Mouse (Mus musculus) MEL (cell line): ENCODE data around the gene Stk40. TPM values are rescaled to one million over a fixed set of nuclear protein-coding genes. Genes with fewer than 3 reads are reported as not detected.

Experiments used
- DNase-seq: peaks from one replicate; pipeline ENCODE4 v3.0.0; 2011; ENCODE audit warnings: low read depth, low spot score
- H3K27ac ChIP-seq: 2 replicates; pipeline ENCODE4 v1.5.1; 2012; ENCODE audit warnings: low read depth, mild to moderate bottlenecking, control low read depth, low read length, moderate library complexity; ENCODE audit not compliant: control insufficient read depth
- H3K27me3 ChIP-seq, 2 experiments: fragments of 150-350 bp in 1 of 2; sonication (generic) in 1 of 2; 2 replicates each; pipeline ENCODE4 v1.6.1; 2012; ENCODE audit warnings: low read length in 2 of 2, mild to moderate bottlenecking in 2 of 2, improper control_type of control experiment in 1 of 2, moderate library complexity in 1 of 2; ENCODE audit not compliant: insufficient read depth in 2 of 2, control insufficient read depth in 1 of 2
- H3K36me3 ChIP-seq, 2 experiments: 2 replicates each; pipeline ENCODE4 v1.6.1; 2012 to 2014; ENCODE audit warnings: low read length in 2 of 2, improper control_type of control experiment in 1 of 2, inconsistent platforms in 1 of 2, mild to moderate bottlenecking in 1 of 2; ENCODE audit not compliant: insufficient read depth in 2 of 2, control insufficient read depth in 1 of 2
- H3K4me1 ChIP-seq, 2 experiments: fragments of 150-350 bp in 1 of 2; sonication (generic) in 1 of 2; 2 replicates each; pipeline ENCODE4 v1.6.1; 2012; ENCODE audit warnings: low read length in 2 of 2, improper control_type of control experiment in 1 of 2, mild to moderate bottlenecking in 1 of 2; ENCODE audit not compliant: insufficient read depth in 2 of 2, control insufficient read depth in 1 of 2
- H3K4me3 ChIP-seq, 2 experiments: fragments of 150-350 bp in 1 of 2; sonication (generic) in 1 of 2; 2 replicates each; pipeline ENCODE4 v1.5.1; 2012; ENCODE audit warnings: low read depth in 2 of 2, low read length in 2 of 2, mild to moderate bottlenecking in 2 of 2, moderate library complexity in 2 of 2, control low read depth in 1 of 2, improper control_type of control experiment in 1 of 2; ENCODE audit not compliant: control insufficient read depth in 1 of 2, insufficient read depth in 1 of 2
- H3K79me2 ChIP-seq: 2 replicates; pipeline ENCODE4 v1.6.1; 2012; ENCODE audit warnings: mild to moderate bottlenecking, low read length, moderate library complexity; ENCODE audit not compliant: control insufficient read depth, poor library complexity, insufficient read depth
- H3K9ac ChIP-seq: 2 replicates; pipeline ENCODE4 v1.6.1; 2012; ENCODE audit warnings: low read depth, mild to moderate bottlenecking, control low read depth, low read length, moderate library complexity; ENCODE audit not compliant: control insufficient read depth, poor library complexity, severe bottlenecking
- H3K9me3 ChIP-seq: fragments of 150-350 bp; sonication (generic); replicated peaks from 2 replicates; pipeline ENCODE4 v1.6.1; 2012; ENCODE audit warnings: mild to moderate bottlenecking, low read length, improper control_type of control experiment, moderate library complexity; ENCODE audit not compliant: insufficient read depth
- BHLHE40 ChIP-seq: IDR thresholded peaks from 2 replicates; pipeline ENCODE4 v1.6.1; 2012; ENCODE audit warnings: low read depth, mild to moderate bottlenecking, inconsistent platforms, low read length, improper control_type of control experiment, borderline replicate concordance
- CHD2 ChIP-seq: IDR thresholded peaks from 2 replicates; pipeline ENCODE4 v1.6.1; 2011; ENCODE audit warnings: low read length, improper control_type of control experiment
- E2F4 ChIP-seq: IDR thresholded peaks from 2 replicates; pipeline ENCODE4 v1.6.1; 2011; ENCODE audit warnings: low read depth, low read length, improper control_type of control experiment, borderline replicate concordance
- EP300 ChIP-seq, 2 experiments: IDR thresholded peaks; 2 replicates each; pipeline ENCODE4 v1.6.1; 2011; ENCODE audit warnings: improper control_type of control experiment in 2 of 2, low read length in 2 of 2, low read depth in 1 of 2, mild to moderate bottlenecking in 1 of 2
- ETS1 ChIP-seq: IDR thresholded peaks from 2 replicates; pipeline ENCODE4 v1.6.1; 2012; ENCODE audit warnings: low read depth, mild to moderate bottlenecking, inconsistent platforms, low read length, improper control_type of control experiment, moderate library complexity
- GABPA ChIP-seq: IDR thresholded peaks from 2 replicates; pipeline ENCODE4 v1.6.1; 2012; ENCODE audit warnings: low read depth, mild to moderate bottlenecking, inconsistent platforms, low read length, improper control_type of control experiment, moderate library complexity
- GATA1 ChIP-seq: IDR thresholded peaks from 2 replicates; pipeline ENCODE4 v1.6.1; 2011; ENCODE audit warnings: low read depth, low read length, improper control_type of control experiment
- HCFC1 ChIP-seq: IDR thresholded peaks from 2 replicates; pipeline ENCODE4 v1.6.1; 2012; ENCODE audit warnings: low read depth, mild to moderate bottlenecking, inconsistent platforms, low read length, improper control_type of control experiment, moderate library complexity
- JUND ChIP-seq: IDR thresholded peaks from 2 replicates; pipeline ENCODE4 v1.6.1; 2011; ENCODE audit warnings: low read depth, mild to moderate bottlenecking, improper control_type of control experiment, low read length
- KAT2A ChIP-seq: conservative IDR thresholded peaks from 2 replicates; pipeline ENCODE4 v1.6.1; 2012; ENCODE audit warnings: low read depth, low read length, improper control_type of control experiment, inconsistent platforms
- MXI1 ChIP-seq: IDR thresholded peaks from 2 replicates; pipeline ENCODE4 v1.6.1; 2011; ENCODE audit warnings: mild to moderate bottlenecking, low read depth, low read length, improper control_type of control experiment
- MYC ChIP-seq: IDR thresholded peaks from 2 replicates; pipeline ENCODE4 v1.6.1; 2011; ENCODE audit warnings: low read depth, mild to moderate bottlenecking, low read length, improper control_type of control experiment, moderate library complexity
- NRF1 ChIP-seq: IDR thresholded peaks from 2 replicates; pipeline ENCODE4 v1.6.1; 2014; ENCODE audit warnings: low read depth, mild to moderate bottlenecking, inconsistent platforms, low read length, improper control_type of control experiment, moderate library complexity; ENCODE audit not compliant: poor library complexity, insufficient read depth, severe bottlenecking
- POLR2A ChIP-seq, 2 experiments: IDR thresholded peaks; 2 replicates each; pipeline ENCODE4 v1.6.1; 2011 to 2012; ENCODE audit warnings: low read length in 2 of 2, mild to moderate bottlenecking in 2 of 2, control low read depth in 1 of 2, improper control_type of control experiment in 1 of 2, low read depth in 1 of 2, moderate library complexity in 1 of 2; ENCODE audit not compliant: control insufficient read depth in 1 of 2, insufficient read depth in 1 of 2, poor library complexity in 1 of 2
- POLR2AphosphoS2 ChIP-seq: IDR thresholded peaks from 2 replicates; pipeline ENCODE4 v1.6.1; 2011; ENCODE audit warnings: low read length, improper control_type of control experiment
- RAD21 ChIP-seq: IDR thresholded peaks from 2 replicates; pipeline ENCODE4 v1.6.1; 2011; ENCODE audit warnings: mild to moderate bottlenecking, low read depth, low read length, improper control_type of control experiment
- RCOR1 ChIP-seq: IDR thresholded peaks from 2 replicates; pipeline ENCODE4 v1.6.1; 2012; ENCODE audit warnings: low read depth, mild to moderate bottlenecking, inconsistent platforms, low read length, improper control_type of control experiment
- SMC3 ChIP-seq: IDR thresholded peaks from 2 replicates; pipeline ENCODE4 v1.6.1; 2011; ENCODE audit warnings: low read depth, low read length, improper control_type of control experiment
- TAL1 ChIP-seq: IDR thresholded peaks from 2 replicates; pipeline ENCODE4 v1.6.1; 2012; ENCODE audit warnings: mild to moderate bottlenecking, inconsistent platforms, low read length, moderate library complexity, mixed read lengths
- TBP ChIP-seq: IDR thresholded peaks from 2 replicates; pipeline ENCODE4 v1.8.0; 2011; ENCODE audit warnings: low read depth, low read length, improper control_type of control experiment
- TCF12 ChIP-seq: IDR thresholded peaks from 2 replicates; pipeline ENCODE4 v1.6.1; 2014; ENCODE audit warnings: low read depth, mild to moderate bottlenecking, inconsistent platforms, low read length, improper control_type of control experiment, moderate library complexity
- UBTF ChIP-seq: IDR thresholded peaks from 2 replicates; pipeline ENCODE4 v1.6.1; 2012; ENCODE audit warnings: low read depth, mild to moderate bottlenecking, inconsistent platforms, low read length, improper control_type of control experiment, moderate library complexity, borderline replicate concordance; ENCODE audit not compliant: insufficient read depth
- USF1 ChIP-seq: IDR thresholded peaks from 2 replicates; pipeline ENCODE4 v1.6.1; 2014; ENCODE audit warnings: low read depth, mild to moderate bottlenecking, inconsistent platforms, low read length, improper control_type of control experiment, moderate library complexity
- ZC3H11A ChIP-seq: IDR thresholded peaks from 2 replicates; pipeline ENCODE4 v1.6.1; 2012; ENCODE audit warnings: low read depth, mild to moderate bottlenecking, inconsistent platforms, low read length, improper control_type of control experiment
- ZKSCAN1 ChIP-seq: IDR thresholded peaks from 2 replicates; pipeline ENCODE4 v1.6.1; 2012; ENCODE audit warnings: low read depth, mild to moderate bottlenecking, inconsistent platforms, low read length, improper control_type of control experiment, moderate library complexity
- ZMIZ1 ChIP-seq: IDR thresholded peaks from 2 replicates; pipeline ENCODE4 v1.6.1; 2012; ENCODE audit warnings: low read depth, mild to moderate bottlenecking, inconsistent platforms, low read length, improper control_type of control experiment, moderate library complexity
- polyA plus RNA-seq, 2 experiments: library from polyadenylated mRNA; stranded (reverse) in 1 of 2; unstranded in 1 of 2; fragments of >175 nt in 1 of 2; fragments of >200 nt in 1 of 2; gene quantifications; 2 replicates each; pipeline versions ENCODE4 v1.2.1 to v1.2.4; 2012; ENCODE audit warnings: low replicate concordance in 2 of 2, low read depth in 1 of 2; ENCODE audit not compliant: insufficient read length in 2 of 2, insufficient read depth in 1 of 2, missing spikeins in 1 of 2
- total RNA-seq: library from RNA; depleted of rRNA; stranded (reverse); fragments of 300-350 nt; gene quantifications from 2 replicates; pipeline ENCODE4 v1.2.3, GENCODE M21; 2012

Stk40 gene
- total and polyA plus RNA-seq, 3 experiments, result 16.8 to 270 (median 79.4) TPM

GRCm38 (mm10) chr4:126103590-126104068, at the start of gene Stk40 (continued):
- TF ChIP-seq BHLHE40 (peak; percentile 43; the same call in 1 of the 2 replicates), TBP (peak; percentile 72), MYC (no peak; the same call in 1 of the 2 replicates), ETS1 (peak; percentile 86)

GRCm38 (mm10) chr4:126057207-126058133, 46.3 kb upstream of the Stk40 start:
- H3K4me1 ChIP-seq, result peaks cover 0 to 7% of the 10 kb centered on the region in 2 experiments; a peak in 3 of 4 replicates
- H3K4me3 ChIP-seq, result peak overlapping the region; percentile 76 to 82
- H3K9me3 ChIP-seq, result no peaks in the 10 kb centered on the region
- no peaks in the 10 kb centered on the region; a peak in 2 of 4 replicates for H3K36me3 ChIP-seq
- peak overlapping the region; percentile 71 for H3K9ac ChIP-seq
- no peaks in the 10 kb centered on the region; the same call in 1 of the 2 replicates for H3K79me2 ChIP-seq
- TF ChIP-seq BHLHE40 (no peak), KAT2A (no peak), POLR2AphosphoS2 (no peak), GABPA (no peak), HCFC1 (no peak), GATA1 (0 out of 2 replicates have a peak, but pooled peaks have one; percentile 44), TAL1 (no peak), MXI1 (0 out of 2 replicates have a peak, but pooled peaks have one; percentile 7), E2F4 (no peak), CHD2 (no peak), JUND (no peak), TBP (0 out of 2 replicates have a peak, but pooled peaks have one; percentile 48), ZC3H11A (no peak), TCF12 (no peak), ETS1 (no peak), RAD21 (no peak), NRF1 (no peak), MYC (peak; percentile 61; the same call in 1 of the 2 replicates), USF1 (no peak), SMC3 (no peak), UBTF (no peak), POLR2A (IDR thresholded peaks at IDR 0.05; ENCODE audit: control insufficient read depth in 1 of 2, insufficient read depth in 1 of 2, low read depth in 1 of 2, low read length in 2 of 2, poor library complexity in 1 of 2) (no peak), ZMIZ1 (no peak; the same call in 1 of the 2 replicates), ZKSCAN1 (no peak), EP300 (IDR thresholded peaks at IDR 0.05; ENCODE audit: low read depth in 1 of 2, low read length in 2 of 2) (no peak), RCOR1 (no peak)
- H3K27ac ChIP-seq, result peak overlapping the region; percentile 33
- H3K27me3 ChIP-seq, result no peaks in the 10 kb centered on the region
- peak; percentile 48 for DNase-seq
